In the genomic region with DNA sequence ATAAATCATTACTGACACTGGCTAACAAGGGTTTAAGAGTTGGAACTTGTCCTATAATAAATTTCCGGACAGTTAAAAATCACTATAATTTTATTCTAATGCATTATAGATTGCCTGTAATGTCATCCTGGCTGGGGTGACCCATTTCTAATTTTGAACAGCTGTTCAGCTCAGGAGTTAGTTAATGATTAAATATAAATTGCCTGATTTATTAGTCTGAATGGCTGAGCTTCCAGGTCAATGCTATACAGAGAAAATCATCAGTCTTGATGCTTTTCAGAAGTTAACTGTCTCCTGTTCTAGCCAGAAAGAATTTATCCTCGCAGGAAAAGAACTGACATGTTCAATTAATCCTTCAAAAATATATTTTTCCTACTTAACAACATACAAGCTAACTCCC, we compare ENCODE assay signal across 24 mouse cellular contexts.
"Had no signal": no experiment of that assay in that cellular context is flagged by ENCODE, and none has a peak within 500 bp of the region (broad histone marks: within the 10 kb centered on the region; RNA-seq: fewer than 3 reads in every experiment).

No protein-coding gene starts in this region.

- H3K4me1 ChIP-seq: heart, embryonic 10.5 days; heart, embryonic 12.5 days; hindbrain, embryonic 10.5 days; hindbrain, embryonic 12.5 days; limb, embryonic 13.5 days; limb, embryonic 15.5 days; liver, embryonic 12.5 days had no signal

- H3K9ac ChIP-seq: heart, embryonic 12.5 days; hindbrain, embryonic 12.5 days; hindbrain, embryonic 14.5 days; limb, embryonic 13.5 days; limb, embryonic 15.5 days; liver, embryonic 12.5 days; liver, embryonic 14.5 days had no signal

- H3K4me3 ChIP-seq: gastrocnemius, adult 2 months; heart, embryonic 10.5 days; heart, embryonic 12.5 days; hindbrain, embryonic 10.5 days; hindbrain, embryonic 12.5 days; limb, embryonic 13.5 days; limb, embryonic 15.5 days; liver, embryonic 12.5 days had no signal

- H3K9me3 ChIP-seq: heart, embryonic 10.5 days; heart, embryonic 12.5 days; hindbrain, embryonic 10.5 days; hindbrain, embryonic 12.5 days; limb, embryonic 13.5 days; limb, embryonic 15.5 days; liver, embryonic 12.5 days had no signal

- H3K27me3 ChIP-seq: heart, embryonic 12.5 days; hindbrain, embryonic 12.5 days; limb, embryonic 13.5 days; limb, embryonic 15.5 days; liver, embryonic 12.5 days had no signal

- DNase-seq: gastrocnemius, adult 2 months; gastrocnemius, postnatal 10 days; gastrocnemius, postnatal 25 days; heart, adult 18-20 months; heart, postnatal 10 days; heart, postnatal 4 days; kidney, adult 11 months; kidney, adult 8-10 months; kidney, postnatal 25 days; layer of hippocampus, adult 9-11 months; layer of hippocampus, postnatal 36 days; left cerebral cortex, postnatal 4 days had no signal

- H3K4me2 ChIP-seq: heart, embryonic 12.5 days; hindbrain, embryonic 12.5 days; hindbrain, embryonic 14.5 days; limb, embryonic 13.5 days; limb, embryonic 15.5 days; liver, embryonic 12.5 days had no signal

- H3K36me3 ChIP-seq: heart, embryonic 10.5 days; heart, embryonic 12.5 days; hindbrain, embryonic 10.5 days; hindbrain, embryonic 12.5 days; limb, embryonic 13.5 days; limb, embryonic 15.5 days; liver, embryonic 12.5 days had no signal

- ATAC-seq: forebrain, embryonic 16.5 days; hindbrain, embryonic 16.5 days; inflammation-experienced regulatory T-cells, adult 6 months; liver, embryonic 12.5 days had no signal

- H3K27ac ChIP-seq: gastrocnemius, adult 2 months; heart, embryonic 10.5 days; hindbrain, embryonic 10.5 days; hindbrain, embryonic 12.5 days; hindbrain, embryonic 14.5 days; limb, embryonic 13.5 days; limb, embryonic 15.5 days; liver, embryonic 12.5 days; liver, embryonic 14.5 days had no signal
